Mouse (Mus musculus): Measurements from ENCODE around the gene Ubxn10.

Ubxn10 gene

DNA sequence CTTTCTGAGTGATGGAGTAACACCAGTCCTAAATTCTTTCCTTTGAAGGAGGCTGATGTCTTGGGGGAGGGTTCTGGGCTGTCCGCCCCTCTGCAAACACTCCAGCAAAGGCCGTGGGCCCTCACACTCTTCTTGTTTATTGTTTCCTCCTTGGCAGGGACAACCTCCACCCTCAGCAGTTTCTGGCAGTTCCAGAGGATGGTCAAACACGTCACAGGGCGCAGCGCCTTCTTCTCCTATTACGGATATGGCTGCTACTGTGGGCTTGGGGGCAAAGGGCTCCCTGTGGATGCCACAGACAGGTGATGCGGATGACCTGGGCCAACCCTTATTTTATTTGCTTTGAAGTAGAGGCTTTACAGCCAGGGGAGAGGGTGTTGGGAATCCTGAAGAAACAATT is 2.9 kb downstream of the Ubxn10 start:
- no peak for DNase-seq (ENCODE audit: low spot score in 2 of 2)

DNA sequence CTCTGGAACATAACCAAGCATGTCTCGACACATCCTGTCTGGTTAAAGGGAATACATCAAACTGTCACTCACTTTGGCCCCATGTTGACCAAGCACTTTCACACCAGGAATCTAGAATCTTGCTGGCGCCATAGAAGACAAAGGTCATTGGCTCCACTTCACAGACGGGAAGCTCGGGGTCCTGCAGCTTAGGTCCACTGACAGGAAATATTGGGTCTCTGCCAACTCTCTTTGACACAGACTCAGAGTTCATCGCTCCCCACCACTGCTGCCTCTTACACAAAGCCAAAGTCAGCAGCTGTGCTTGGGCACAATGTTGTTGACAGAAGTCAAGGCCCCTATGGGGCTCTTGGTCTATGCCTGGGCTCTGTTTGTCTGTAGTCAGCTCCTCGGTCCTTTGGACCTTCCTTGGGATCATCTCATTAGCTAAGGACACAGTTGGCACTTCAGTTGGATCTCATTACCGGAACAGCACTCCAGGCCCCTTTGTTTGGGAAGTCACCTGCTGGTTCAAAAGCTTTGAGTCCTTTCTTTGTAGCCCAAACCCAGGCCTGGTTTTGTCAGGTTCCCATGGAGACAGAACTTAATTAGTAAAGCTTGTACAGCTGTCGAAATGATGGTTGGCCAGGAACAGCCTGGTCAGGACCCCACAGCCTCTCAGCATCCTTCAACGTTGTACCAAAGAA is 7.8 kb downstream of the Ubxn10 start:
- DNase-seq (ENCODE audit: low spot score in 2 of 2), result peak in 1 of 2 experiments; percentile 28

DNA sequence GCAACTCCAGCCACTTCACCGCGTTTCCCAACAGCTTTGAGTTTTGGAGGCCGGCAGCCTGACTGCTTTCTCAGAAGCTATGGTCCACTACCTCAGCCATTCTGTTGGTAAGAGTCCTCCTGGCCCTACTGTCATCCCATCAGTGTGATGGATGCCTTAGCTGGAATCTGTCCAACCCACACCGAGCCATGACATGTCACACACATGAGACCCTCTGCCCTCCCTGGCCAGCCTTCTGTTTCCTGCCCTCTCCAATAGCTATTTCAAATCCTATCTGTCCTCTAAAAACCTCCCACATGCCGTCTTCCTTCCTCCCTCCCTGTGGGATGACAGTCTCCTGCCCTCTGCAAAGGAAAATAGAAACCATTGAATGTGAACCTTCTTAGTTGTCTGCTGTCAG is 11.2 kb downstream of the Ubxn10 start:
- no peak for DNase-seq (ENCODE audit: low spot score in 2 of 2)

DNA sequence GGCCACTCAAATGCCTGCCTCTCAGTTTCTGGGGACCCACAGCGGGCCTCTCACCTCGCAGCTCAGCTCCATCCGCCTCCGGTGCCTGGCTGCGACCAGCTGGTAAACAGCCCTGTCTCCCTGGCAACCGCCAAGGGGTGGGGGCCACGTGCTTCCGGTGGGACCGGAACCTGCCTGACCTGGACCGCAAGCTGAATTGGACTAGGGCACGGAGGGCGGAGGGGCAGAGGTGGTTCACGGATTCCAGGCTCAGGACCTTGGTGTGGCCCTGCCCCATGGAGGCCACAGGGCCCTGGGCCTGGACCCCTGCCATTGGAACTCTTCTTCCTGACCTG is 11.9 kb downstream of the Ubxn10 start:
- DNase-seq (ENCODE audit: low spot score in 2 of 2), result peak in 1 of 2 experiments; percentile 34

DNA sequence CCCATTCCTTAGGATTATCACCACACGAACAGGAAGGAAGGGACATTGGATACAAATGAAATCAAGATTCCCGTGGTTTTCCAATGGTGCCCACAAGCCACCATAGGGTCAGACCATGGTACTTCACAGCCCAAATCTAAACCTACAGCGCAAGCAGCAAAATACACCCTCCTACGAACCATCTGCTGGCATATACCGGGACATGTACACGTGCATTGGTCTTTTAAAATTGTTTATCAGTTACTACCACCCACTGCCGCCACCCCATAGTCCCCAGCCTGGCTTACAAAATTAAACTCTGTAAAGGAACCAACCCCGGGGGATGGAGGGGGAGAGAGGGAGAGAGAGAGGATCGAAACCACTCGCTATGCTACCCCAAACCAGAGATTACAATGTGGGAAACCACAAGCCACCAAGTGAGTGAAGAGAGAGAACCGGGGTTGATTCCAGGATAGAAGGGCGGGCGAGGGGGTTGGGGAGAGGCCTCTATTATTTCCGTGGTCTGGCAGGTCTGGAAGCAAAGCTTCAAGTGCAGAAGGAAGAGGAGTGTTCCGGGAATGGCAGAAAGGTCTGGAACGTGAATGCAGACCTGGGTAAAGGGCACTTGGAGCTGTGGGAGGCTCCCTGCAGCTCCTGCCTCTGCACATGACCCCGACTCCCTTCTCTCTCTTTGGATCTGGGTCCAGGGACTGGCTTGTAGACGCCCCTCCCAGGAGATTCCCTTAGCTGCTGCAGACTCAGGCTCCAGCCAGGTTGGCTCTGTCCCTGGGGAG is 12.4 kb downstream of the Ubxn10 start, which contains the start of gene Pla2g2c:
Pla2g2c (plus strand) TSS at position 439 of the 773 bp plus-strand sequence.
- no peak for DNase-seq (ENCODE audit: low spot score in 2 of 2)

DNA sequence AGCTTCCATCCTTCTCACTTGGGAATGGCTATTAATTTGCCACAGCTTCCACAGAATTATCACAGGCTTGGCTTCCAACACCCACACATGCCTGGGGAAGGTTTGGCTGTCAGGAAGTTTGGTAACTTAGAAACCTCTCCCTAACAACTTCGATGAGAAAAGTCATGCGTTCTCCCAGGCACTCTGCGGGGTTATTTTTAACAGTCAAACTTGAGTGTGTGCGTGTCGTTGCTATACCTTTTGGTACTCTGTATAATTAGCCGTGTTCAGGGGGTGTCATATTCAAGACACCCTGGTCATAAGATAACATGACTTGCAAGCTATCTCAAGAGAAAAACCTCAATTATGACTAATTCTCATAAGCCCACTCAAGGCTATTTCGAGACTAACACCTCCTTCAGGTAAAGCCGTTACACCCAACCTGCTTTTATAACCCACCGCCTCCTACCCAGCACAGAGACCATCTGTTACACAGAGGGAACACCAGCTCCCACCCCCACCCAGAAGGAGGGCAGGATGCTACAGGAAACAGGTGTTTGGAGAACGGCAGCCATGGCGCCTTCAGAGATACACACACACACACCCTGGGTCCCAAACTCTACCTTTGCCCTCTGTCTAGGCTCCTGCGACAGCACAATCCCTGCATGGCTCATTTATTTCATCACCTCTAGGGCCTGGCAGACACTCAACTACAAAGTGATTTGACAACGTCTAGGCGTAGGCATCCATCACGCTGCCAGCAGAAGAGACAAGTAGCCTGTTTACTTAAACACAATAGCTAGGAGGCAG is 13.3 kb downstream of the Ubxn10 start:
- no peak for DNase-seq (ENCODE audit: low spot score in 2 of 2)

DNA sequence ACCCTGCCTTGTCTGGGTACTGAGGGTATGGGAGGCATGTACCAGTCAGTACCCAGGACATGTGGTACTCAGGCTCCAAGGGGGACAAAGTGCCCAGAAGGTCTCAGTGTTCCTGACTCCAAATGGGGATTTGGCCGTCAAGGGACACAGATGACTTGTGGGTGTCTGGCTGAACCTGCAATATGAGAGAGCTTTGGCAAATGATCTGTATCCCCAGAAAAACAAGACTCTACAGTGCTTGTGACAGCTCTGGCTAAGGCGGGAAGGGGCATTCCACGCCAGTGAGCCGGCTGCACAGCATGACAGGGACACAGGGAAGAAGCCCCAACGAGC is 17.7 kb downstream of the Ubxn10 start:
- DNase-seq (ENCODE audit: low spot score in 2 of 2), result no peak

DNA sequence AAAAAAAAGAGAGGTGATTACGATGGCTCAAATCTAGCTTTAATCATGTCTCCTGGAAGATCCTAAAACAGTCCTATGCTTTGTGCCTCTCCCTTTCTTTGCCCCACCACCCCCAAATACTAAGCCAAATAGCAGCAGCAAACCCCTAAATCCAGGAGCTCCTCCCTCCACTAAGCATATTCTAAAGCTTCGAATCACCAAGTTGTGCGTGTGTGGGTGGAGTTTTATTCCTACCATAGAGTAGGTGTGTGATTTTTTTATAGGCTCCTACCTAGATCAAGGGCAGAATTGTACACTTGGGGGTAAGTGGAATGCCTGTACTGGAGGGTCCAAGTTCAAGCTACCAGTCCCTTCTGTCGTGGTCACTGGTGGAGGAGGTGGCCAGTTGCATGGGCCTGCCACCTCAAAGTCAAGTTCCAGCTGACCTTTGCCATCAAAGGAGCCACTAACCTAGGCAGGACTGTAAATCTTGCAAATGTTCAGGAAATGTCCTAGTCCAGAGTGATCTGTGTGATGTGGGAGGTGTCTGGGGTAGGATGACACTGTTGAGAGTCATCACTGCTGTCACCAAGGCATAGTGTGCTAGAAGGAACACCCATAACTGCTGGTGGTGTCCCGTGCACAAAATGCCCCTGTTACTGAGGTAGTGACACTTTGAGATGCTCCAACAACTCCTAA is 18.2 kb downstream of the Ubxn10 start:
- no peak for DNase-seq (ENCODE audit: low spot score in 2 of 2)

DNA sequence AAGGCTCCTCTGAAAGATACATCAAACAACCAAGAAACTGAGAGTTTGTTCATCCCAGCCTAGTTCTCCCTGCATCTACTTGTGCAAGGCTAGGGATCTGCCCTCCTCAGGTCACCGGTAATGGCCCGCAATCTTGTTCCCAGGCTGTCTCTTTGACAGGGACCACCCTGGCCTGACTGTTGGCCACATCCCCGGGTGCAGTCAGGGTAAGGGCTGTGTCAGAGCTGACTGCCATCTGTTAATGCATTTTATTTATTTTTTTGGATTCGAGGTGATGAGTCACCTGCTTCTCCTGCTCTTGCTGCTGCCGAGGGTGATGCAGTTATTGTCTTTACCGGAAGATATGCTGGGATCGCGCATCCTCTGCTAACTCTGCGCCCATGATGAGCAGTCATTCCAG is 20.3 kb downstream of the Ubxn10 start:
- DNase-seq (ENCODE audit: low spot score in 2 of 2), result no peak

DNA sequence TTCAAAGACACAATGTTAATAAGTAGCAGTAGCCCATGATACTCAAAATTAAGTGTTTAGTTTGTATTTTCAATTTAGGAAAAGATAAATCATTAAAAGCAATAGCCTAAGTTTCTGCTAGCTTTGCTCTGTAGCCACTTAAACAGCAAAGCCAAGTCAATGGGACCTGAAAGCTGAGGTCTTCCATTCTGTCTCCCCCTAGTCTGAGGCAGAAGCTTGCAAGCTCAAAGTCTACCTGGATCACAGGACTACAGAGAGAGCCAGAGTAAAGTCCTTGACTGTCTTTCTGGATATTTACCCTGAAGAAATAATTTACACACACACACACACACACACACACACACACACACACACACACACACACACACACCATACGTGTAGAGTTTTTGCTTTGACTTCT is 22.8 kb downstream of the Ubxn10 start:
- DNase-seq (ENCODE audit: low spot score in 2 of 2), result no peak

DNA sequence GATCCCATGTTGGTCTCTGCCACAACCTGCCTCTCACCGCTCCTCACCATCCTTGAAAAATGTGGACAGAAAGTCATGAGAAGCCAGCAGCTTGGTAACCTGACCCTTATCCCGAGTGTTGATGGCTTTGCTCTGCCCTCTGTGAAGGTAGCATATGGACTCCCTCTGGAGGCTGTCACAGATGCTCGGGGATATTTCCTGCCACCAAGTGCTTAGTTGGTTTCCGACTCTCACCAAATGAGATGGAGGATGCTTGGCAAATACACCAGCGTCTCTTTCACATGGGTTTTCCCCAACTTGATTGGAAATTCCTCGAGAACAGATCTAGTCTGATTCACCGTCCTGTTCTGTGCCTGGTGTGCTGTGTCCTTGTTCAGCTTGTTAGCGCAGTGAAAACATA is 24.3 kb downstream of the Ubxn10 start:
- DNase-seq (ENCODE audit: low spot score in 2 of 2), result no peak

DNA sequence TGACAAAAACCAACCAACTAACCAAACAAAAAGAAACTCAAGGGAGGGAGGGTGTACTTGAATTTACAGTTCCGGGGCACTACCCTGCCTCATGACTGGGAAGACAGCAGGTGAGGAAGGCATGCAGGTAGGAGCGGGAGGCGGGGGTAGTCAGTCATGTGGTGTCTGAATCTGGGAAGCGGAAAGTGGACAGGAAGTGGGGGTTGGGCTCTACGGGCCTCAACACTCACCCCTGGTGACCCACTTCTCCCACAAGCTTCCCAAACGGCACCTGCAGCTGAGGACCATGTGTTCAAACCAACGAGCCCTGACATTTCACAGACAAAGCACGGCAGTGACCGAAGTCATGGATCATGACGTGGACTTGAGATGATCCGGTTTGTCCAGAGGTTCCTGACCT is 24.9 kb downstream of the Ubxn10 start:
- DNase-seq (ENCODE audit: low spot score in 2 of 2), result no peak

DNA sequence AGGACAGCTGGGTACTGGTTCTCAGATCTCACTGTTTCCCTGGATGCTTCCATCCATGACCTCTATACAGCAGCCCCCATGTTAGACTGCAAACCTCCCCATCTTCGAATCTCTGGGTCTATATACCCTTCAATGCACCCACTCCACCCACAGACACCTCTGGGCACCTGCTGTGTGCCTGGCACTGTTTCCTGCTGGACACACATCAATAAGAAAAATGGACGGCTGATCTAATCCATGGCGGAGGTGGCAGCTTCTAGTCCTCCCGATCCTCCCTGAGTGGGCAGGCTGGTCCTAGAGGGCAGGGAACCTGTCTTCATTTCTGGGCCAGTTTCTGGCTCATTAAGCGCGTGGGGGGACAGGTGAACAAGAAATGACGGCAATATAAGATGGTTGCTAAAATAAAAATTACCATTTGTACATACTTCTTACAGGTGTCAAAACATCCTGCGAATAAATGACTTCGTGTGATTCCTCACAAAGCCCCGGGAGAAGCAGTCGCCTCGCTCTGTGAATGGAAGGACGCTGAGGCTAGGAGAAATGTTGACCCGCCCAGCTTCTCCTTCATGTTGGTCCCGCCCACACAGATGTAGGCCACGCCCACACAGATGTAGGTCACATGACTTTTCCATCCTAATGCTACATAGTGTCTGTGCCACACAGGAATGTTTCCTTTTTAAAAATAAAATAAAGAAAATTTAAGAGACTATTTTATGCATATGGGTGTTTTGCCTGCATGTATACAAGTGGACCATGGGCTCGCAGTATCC is 25.7 kb downstream of the Ubxn10 start:
- no peak for DNase-seq (ENCODE audit: low spot score in 2 of 2)

DNA sequence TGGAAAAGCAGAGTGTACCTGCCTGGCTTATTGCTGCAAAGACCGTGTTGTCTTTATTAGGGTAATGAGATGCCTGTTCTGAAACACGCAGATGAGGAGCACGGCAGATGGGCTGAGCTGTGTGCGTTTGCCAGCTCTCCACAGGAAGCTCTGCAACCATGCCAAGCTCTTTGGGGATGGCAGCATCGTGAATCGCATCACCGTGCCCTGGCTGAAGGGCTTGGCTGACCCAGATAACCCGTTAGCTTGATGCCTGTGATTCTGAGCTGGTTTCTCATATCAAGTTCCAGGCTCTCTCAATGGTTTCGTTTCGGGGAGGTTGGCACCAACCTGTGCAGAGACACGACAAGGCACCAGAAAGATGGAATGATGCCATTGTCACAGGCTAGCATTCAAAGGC is 26.3 kb downstream of the Ubxn10 start:
- no peak for DNase-seq (ENCODE audit: low spot score in 2 of 2)

DNA sequence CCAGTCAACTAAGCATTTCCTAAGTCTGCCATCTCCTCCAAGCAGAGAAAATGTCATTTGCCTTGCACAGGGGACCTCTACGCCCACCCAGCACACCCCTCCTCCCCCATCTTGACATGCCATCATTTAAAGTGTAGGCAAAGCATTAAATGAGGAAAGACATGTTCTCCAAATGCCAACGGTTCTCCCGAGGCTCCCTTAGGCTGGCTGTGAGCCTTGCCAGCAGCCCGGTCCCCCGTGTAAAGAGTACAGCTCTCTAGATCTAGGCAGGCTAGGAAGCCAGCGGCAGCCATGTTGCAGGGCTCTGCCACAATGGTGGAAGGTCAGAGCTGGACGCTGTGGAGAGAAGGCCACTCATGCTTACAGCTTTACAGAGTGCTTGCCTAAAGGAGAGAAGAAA is 27.0 kb downstream of the Ubxn10 start:
- DNase-seq (ENCODE audit: low spot score in 2 of 2), result no peak

DNA sequence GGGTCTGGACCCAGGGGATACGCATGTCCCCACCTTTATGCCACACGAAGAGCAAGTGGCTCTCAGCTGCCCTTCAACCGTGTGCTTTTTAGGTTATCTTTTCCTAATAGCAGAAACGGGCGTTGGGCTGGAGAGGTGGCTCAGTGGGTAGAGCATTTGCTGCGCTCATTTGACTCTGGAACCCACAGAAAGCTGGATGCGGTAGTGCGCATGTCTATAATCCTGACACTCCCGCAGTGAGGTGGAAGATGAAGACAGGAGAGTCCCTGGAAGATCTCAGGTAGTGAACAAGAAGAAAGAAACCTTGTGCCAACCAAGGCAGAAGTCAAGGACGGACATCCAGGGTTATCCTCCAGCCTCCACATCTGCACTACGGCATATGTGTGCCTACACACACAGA is 27.7 kb downstream of the Ubxn10 start:
- no peak for DNase-seq (ENCODE audit: low spot score in 2 of 2)

DNA sequence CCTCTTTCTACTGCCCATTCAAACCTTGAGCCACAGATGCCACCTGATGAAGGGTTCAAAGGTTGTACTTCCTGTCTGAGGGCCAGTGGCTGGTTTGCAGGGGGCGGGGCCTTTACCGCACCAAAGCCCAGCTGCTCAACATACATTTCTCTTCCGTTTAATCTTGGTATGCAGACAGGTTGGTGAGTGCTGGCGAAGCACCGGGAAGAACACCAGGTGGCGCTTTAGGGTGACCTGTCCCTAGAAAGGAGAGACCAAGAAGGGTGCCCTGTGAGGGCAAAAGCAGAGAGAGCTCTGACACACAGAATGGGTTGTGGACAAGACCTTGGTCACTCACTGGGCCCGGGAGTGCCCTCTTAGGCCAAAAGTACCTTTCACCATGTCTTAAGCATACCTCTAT is 28.3 kb downstream of the Ubxn10 start:
- peak; percentile 41 to 53 for DNase-seq (ENCODE audit: low spot score in 2 of 2)

DNA sequence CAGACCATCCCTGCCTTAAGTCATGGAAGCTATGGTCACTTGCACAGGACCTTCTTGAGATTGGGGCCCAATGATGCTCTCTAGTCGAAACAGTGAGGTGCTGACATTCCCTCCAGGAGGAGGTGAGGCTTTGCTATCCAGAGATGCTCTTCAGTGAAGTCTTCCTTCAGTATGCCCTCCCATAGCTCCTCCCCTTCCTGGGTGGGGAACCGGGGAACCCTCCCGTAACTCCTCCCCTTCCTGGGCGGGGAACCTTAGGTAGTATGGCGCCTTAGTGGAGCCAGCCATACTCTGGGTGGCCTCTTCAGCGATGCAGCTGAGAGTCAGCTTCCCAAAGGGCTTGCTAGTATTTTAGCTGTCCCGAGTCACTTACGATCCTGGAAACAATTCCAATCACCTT is 30.3 kb downstream of the Ubxn10 start:
- no peak for DNase-seq (ENCODE audit: low spot score in 2 of 2)

DNA sequence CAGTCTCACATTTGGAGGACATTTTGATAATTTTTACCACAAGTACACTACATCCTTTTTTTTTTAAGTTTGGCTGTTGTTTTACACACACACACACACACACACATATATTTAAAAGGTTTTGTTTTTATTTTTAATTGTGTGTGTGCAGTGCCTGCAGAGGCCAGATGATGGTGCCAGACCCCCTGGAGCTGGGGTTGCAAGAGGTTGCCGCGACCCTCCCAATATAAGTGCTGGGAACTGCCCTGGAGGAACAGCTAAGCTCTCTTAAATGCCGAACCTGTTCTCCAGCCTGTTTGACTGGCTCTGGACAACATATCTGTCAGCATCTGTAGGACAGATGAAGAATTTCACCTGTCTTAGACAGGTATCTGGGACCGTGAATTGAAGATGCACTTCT is 32.8 kb downstream of the Ubxn10 start:
- no peak for DNase-seq (ENCODE audit: low spot score in 2 of 2)

DNA sequence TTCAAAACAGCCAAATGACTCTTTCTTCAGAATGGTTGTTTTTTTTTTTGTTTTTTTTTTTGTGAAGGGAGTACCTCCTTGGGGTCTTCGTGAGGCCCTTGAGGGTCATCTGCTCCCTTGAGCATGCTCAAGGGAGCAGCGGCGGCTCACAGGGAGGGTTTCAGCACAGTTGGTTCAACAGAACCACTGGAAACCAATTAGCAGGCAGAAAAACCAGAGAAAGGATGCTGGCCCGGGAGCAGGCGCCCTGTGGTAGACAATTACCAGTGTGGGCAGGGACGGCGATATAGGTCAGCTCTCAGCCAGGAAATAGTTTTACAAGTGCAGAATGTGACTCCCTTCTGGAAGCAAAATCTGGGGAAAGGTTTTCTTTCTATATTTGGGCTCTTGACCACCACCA is 33.4 kb downstream of the Ubxn10 start:
- no peak for DNase-seq (ENCODE audit: low spot score in 2 of 2)

DNA sequence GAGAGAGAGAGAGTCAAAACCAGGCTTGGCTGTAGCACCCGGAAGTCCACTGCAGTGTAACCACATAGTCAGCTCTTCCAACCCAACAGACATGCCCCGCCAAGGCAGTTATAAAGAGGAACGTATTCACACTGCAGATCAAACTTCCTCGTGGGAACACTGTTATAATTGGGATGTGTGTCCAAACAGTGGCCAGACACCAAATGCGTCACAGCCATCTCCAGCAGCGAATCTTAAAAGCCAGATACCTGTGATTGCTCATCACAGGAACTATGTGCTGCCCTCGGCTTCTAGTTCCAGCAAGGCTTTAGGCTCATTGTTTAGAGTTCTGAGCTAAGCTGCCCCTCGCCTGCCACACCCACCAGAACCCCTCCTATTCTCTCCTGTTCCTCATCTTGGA is 34.4 kb downstream of the Ubxn10 start:
- no peak for DNase-seq (ENCODE audit: low spot score in 2 of 2)

DNA sequence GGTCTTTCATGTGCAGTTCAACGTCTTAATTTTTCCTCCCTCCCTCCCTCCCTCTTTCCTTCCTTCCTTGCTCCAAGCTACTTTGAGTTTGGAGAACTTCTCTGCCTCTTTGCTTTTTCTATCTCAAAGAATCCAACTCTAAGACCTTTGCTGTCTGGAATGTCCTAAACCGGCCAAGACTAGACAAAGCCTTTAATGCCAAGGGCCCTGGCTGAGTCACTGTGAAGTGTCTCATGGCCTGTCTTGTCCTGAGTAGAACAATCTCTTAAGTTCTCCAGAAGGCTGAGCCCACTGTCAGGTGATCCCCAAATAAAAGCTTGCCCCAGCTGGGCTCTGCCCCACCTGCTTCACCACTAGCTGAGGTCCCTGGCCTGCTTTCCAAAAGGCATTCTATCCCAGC is 34.9 kb downstream of the Ubxn10 start:
- no peak for DNase-seq (ENCODE audit: low spot score in 2 of 2)

Data from urinary bladder, adult 18-20 months (tissue).